Mouse (Mus musculus) liver, postnatal 0 days (tissue): ENCODE results near the gene Elf1.

Experiments
- CTCF ChIP-seq: sonication (generic); IDR thresholded peaks from 2 replicates; pipeline ENCODE4 v1.5.1; 2016; ENCODE audit warnings: antibody characterized with exemption, low read depth
- EP300 ChIP-seq: IDR thresholded peaks from 2 replicates; pipeline ENCODE4 v1.6.1; 2016; ENCODE audit warnings: antibody characterized with exemption, low read depth, mild to moderate bottlenecking

DNA sequence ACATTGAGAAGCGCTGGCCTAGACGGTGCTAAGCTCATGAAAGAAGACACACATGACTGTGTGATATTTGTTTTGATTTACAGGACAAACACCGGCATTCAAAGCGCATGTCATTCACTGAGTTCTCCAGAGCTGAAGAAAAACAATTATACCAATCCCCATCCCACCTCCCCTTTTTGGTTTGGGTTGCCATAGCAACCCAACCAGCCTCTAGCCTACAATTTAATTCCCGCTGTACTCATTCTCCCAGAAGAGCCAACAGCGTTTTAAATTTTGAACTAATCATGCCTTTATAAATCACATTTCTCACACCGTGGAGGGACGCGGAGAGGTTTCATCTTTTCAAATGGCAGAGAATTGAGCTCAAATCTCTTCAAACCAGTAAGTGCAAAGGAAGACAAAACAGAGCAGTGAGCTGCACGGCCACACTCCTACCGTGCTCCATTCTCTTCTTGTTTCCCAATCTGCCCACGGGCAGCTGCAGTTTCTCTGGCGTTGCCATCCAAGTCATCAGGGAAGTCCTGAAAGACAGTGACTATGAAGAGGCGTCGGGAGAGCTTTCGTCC, 35.9 kb upstream of the Elf1 start:
- TF ChIP-seq CTCF (no peak), EP300 (no peak)
